Mouse (Mus musculus): ENCODE data around the gene Ripor2. TPM values are rescaled to one million over a fixed set of nuclear protein-coding genes. Genes with fewer than 3 reads are reported as not detected.
A peak's percentile ranks its signal among the peaks of the same experiment; 100 is the strongest.

Ripor2 gene
- polyA plus RNA-seq, 1 experiment from 2014 or later = 3.1 TPM

DNA sequence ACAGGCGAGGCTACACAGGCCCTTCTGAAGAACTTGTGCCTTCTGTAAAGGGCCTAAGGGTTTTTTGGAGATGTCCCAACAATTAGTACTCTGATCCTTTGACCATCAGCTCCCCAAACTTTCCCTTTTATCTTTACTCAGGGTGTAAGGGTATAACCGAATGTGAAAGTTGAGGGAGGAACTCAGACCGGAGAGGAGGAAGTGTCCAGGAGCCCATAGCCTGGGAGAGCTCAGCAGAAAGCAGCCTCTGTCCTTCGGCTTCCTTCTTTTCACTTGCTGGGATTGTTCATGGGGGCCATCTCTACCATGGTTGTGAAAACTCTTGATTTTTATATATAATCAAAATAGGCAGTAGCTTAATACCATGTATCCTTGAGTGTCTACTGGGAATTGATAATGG is 116.8 kb downstream of the Ripor2 start:
- H3K36me3 ChIP-seq (ENCODE audit: control insufficient read depth, insufficient read depth, low read length) = no peaks in the 10 kb centered on the region
- no peaks in the 10 kb centered on the region for H3K9me3 ChIP-seq (ENCODE audit: control insufficient read depth, low read length)
- no peak overlapping the region for H3K27ac ChIP-seq (ENCODE audit: low read depth, low read length)
- no peak for ATAC-seq (ENCODE audit: low FRiP score, low TSS enrichment)
- no peaks in the 10 kb centered on the region for H3K27me3 ChIP-seq (ENCODE audit: control insufficient read depth, insufficient read depth, low read length)
- no peak overlapping the region for H3K4me2 ChIP-seq (replicated peaks; ENCODE audit: low read depth, low read length)
- H3K9ac ChIP-seq (ENCODE audit: low read depth, low read length) = no peak overlapping the region
- 92% methylated on average over 4 of the region's 4 CpGs for WGBS
- H3K4me3 ChIP-seq (ENCODE audit: low read length) = no peak overlapping the region
- no peaks in the 10 kb centered on the region for H3K4me1 ChIP-seq (ENCODE audit: control insufficient read depth, insufficient read depth, low read length)

DNA sequence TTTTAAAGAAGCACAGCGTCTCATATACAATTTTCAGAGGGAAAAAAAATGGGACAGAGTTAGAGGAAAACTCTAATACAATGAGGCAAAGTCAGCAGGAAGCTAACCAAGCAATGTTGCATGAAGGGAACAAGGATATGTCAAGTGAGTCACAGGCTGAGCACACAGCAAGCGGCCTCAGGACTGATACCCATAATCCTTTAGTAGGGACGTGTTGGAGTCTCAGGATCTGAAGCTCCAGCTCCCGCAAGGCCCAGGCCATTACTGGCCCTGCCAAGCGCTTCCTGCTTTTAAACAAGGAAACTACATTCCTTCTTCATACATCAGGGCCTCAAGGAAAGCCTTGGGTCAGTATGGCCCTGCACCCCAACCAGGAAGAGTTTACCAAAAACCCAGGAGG is 120.1 kb downstream of the Ripor2 start:
- Histone ChIP-seq H3K27me3 (ENCODE audit: control insufficient read depth, insufficient read depth, low read length) (no peaks in the 10 kb centered on the region), H3K4me3 (ENCODE audit: low read length) (no peak overlapping the region), H3K9me3 (ENCODE audit: control insufficient read depth, low read length) (no peaks in the 10 kb centered on the region), H3K9ac (ENCODE audit: low read depth, low read length) (no peak overlapping the region), H3K27ac (ENCODE audit: low read depth, low read length) (no peak overlapping the region), H3K36me3 (ENCODE audit: control insufficient read depth, insufficient read depth, low read length) (no peaks in the 10 kb centered on the region), H3K4me2 (replicated peaks; ENCODE audit: low read depth, low read length) (no peak overlapping the region), H3K4me1 (ENCODE audit: control insufficient read depth, insufficient read depth, low read length) (no peaks in the 10 kb centered on the region)
- no peak for ATAC-seq (ENCODE audit: low FRiP score, low TSS enrichment)
- 65% methylated on average over 5 of the region's 5 CpGs for whole genome bisulfite sequencing

DNA sequence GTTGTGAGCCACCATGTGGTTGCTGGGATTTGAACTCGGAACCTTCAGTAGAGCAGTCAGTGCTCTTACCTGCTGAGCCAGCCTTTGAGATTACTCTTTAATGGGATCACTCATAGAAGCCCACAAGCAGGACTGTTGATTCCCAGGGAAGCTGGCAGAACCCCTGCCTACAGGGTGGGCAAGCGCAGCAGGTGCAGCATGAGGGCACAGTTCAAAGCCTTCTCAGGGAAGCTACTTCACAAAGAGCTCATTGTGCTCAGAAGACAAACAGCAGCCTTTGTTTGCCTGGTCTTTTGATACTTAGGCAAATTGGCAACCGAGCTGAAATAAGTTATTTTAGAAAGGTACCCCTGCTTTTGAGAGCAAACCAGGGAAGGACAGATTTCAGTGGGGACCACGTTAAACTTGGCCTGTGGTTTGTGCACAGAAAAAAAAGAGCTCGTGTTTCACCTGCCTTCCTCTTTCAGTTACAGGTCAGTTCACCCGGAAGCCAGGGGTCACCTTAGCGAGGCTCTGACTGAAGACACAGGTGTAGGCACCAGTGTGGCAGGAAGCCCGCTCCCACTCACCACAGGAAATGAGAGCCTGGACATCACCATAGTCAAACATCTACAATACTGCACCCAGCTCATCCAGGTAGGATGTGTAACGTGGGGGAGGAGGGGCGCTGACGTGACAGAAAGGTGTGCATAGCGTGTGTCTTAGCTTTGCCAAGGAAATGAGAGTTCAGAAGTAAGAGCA is 127.8 kb downstream of the Ripor2 start:
- ATAC-seq (ENCODE audit: low FRiP score, low TSS enrichment) = no peak
- Histone ChIP-seq H3K9me3 (ENCODE audit: control insufficient read depth, low read length) (no peaks in the 10 kb centered on the region), H3K9ac (ENCODE audit: low read depth, low read length) (no peak overlapping the region), H3K27ac (ENCODE audit: low read depth, low read length) (peak overlapping the region; percentile 8; the same call in 1 of the 2 replicates), H3K4me3 (ENCODE audit: low read length) (no peak overlapping the region), H3K27me3 (ENCODE audit: control insufficient read depth, insufficient read depth, low read length) (no peaks in the 10 kb centered on the region), H3K4me1 (ENCODE audit: control insufficient read depth, insufficient read depth, low read length) (0 out of 2 replicates have a peak, but pooled peaks cover 2% of the 10 kb centered on the region), H3K4me2 (replicated peaks; ENCODE audit: low read depth, low read length) (no peak overlapping the region), H3K36me3 (ENCODE audit: control insufficient read depth, insufficient read depth, low read length) (no peaks in the 10 kb centered on the region)
- WGBS = 51% methylated on average over 12 of the region's 12 CpGs

DNA sequence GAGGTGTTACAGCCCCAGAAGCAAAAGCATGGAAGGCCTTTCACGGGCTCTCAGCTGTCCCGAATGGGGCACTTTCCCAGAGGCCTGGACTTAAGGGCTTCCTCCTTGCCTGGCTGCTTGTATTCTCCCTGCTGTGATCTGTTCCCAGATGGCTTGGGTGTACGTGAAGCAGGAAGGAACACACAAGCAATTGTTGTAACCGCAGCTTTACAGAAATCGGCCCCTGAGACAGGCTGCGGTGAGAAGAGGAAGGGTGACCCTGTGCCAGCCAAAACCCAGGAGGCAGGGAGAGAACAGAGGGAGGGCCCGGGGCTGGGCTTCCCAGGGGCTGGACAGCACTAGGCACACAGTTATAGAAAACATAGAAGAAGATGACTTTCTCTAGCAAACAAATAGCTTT is 129.0 kb downstream of the Ripor2 start:
- no peak for ATAC-seq (ENCODE audit: low FRiP score, low TSS enrichment)
- Histone ChIP-seq H3K36me3 (ENCODE audit: control insufficient read depth, insufficient read depth, low read length) (no peaks in the 10 kb centered on the region), H3K9me3 (ENCODE audit: control insufficient read depth, low read length) (no peaks in the 10 kb centered on the region), H3K9ac (ENCODE audit: low read depth, low read length) (no peak overlapping the region), H3K4me3 (ENCODE audit: low read length) (no peak overlapping the region), H3K27me3 (ENCODE audit: control insufficient read depth, insufficient read depth, low read length) (no peaks in the 10 kb centered on the region), H3K4me1 (ENCODE audit: control insufficient read depth, insufficient read depth, low read length) (0 out of 2 replicates have a peak, but pooled peaks cover 2% of the 10 kb centered on the region), H3K27ac (ENCODE audit: low read depth, low read length) (no peak overlapping the region), H3K4me2 (replicated peaks; ENCODE audit: low read depth, low read length) (no peak overlapping the region)
- WGBS = 66% methylated on average over 7 of the region's 7 CpGs

DNA sequence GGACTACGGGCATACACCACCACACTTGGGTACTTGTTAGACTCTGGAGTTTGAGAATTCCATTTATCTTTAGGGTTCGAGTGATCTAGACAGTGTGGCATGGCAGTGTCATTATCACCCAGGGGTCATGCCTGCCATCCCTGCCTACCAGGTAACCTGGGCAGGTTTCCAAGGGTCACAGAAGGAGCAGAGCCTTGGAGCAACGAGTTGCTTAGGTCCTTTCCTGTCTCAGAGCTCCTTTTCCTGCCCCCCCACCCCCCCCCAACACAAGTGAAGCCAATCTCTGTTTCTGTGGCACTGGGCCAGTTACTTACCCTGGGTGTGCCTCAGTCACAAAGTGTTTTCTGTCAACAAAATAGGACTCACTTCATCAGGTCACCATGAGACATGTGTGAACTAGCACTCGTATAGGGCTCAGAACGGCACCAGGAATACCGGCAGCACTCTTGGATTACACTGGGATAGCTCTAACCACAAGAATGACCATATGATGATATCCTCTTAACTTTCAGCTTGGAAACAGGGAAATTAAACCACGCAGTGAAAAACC is 130.7 kb downstream of the Ripor2 start:
- Histone ChIP-seq H3K36me3 (ENCODE audit: control insufficient read depth, insufficient read depth, low read length) (no peaks in the 10 kb centered on the region), H3K27me3 (ENCODE audit: control insufficient read depth, insufficient read depth, low read length) (no peaks in the 10 kb centered on the region), H3K27ac (ENCODE audit: low read depth, low read length) (no peak overlapping the region), H3K4me2 (replicated peaks; ENCODE audit: low read depth, low read length) (no peak overlapping the region), H3K9me3 (ENCODE audit: control insufficient read depth, low read length) (no peaks in the 10 kb centered on the region), H3K9ac (ENCODE audit: low read depth, low read length) (no peak overlapping the region), H3K4me3 (ENCODE audit: low read length) (no peak overlapping the region), H3K4me1 (ENCODE audit: control insufficient read depth, insufficient read depth, low read length) (0 out of 2 replicates have a peak, but pooled peaks cover 2% of the 10 kb centered on the region)
- WGBS = 86% methylated on average over 7 of the region's 7 CpGs
- ATAC-seq (ENCODE audit: low FRiP score, low TSS enrichment) = no peak

DNA sequence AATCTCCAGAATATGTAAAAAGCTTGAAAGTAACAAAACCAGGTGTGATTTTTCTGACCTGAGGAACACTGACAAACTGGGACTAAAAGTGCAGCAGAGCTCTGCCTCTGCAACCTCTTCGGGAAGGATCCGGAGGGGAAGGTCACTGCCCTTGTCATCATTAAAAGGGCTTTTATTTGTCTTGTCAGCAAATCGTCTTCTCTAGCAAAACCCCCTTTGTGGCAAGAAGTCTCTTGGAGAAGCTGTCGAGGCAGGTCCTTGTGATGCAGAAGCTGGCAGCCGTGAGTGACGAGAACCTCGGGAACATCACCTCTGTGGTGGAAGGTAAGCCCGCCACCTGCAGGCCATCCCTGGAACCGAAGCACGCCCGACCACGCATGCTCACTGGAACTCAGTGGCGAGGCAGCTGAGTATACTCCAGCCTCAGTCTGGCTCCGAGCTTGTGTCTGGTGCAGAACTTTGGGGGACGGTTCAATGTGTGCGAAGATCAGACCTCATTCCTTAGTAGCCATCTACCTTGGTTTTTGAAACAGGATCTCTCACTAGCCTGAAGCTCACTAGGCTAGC is 131.5 kb downstream of the Ripor2 start:
- 0 out of 2 replicates have a peak, but pooled peaks cover 2% of the 10 kb centered on the region for H3K4me1 ChIP-seq (ENCODE audit: control insufficient read depth, insufficient read depth, low read length)
- peak overlapping the region; percentile 2; the same call in 1 of the 2 replicates for H3K4me3 ChIP-seq (ENCODE audit: low read length)
- H3K4me2 ChIP-seq (replicated peaks; ENCODE audit: low read depth, low read length) = peak overlapping the region; percentile 26
- no peak overlapping the region for H3K27ac ChIP-seq (ENCODE audit: low read depth, low read length)
- no peak overlapping the region for H3K9ac ChIP-seq (ENCODE audit: low read depth, low read length)
- no peaks in the 10 kb centered on the region for H3K27me3 ChIP-seq (ENCODE audit: control insufficient read depth, insufficient read depth, low read length)
- H3K36me3 ChIP-seq (ENCODE audit: control insufficient read depth, insufficient read depth, low read length) = no peaks in the 10 kb centered on the region
- 3% methylated on average over 16 of the region's 16 CpGs for WGBS
- no peaks in the 10 kb centered on the region for H3K9me3 ChIP-seq (ENCODE audit: control insufficient read depth, low read length)
- peak; percentile 77; the same call in 1 of the 2 replicates for ATAC-seq (ENCODE audit: low FRiP score, low TSS enrichment)

DNA sequence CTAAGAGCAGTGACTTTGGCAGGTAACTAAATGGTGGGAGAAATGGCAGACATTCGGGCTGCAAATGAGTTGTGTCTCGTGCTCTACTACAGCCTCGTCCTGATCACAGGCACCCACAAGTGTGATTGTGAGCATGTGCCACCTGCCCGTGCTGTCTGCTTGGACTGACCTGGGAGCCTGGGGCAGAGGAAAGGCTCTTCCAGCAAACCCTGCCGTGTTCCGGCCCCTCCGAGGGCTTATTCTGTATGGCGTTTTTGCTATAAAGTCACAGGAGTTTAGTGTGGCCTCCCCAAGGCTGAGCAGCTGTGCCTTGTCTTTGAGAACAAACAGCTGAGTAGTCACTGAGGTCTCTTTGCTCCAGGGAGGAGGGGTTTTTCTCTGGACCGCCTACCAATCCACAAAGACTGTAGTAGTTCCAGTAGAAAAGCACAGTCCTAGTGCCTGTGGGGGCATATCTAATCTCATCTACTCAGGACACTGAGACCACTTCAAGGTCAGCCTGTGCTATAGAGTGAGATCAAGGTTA is 132.4 kb downstream of the Ripor2 start:
- 58% methylated on average over 9 of the region's 9 CpGs for WGBS
- ATAC-seq (ENCODE audit: low FRiP score, low TSS enrichment) = peak; percentile 28; the same call in 1 of the 2 replicates

DNA sequence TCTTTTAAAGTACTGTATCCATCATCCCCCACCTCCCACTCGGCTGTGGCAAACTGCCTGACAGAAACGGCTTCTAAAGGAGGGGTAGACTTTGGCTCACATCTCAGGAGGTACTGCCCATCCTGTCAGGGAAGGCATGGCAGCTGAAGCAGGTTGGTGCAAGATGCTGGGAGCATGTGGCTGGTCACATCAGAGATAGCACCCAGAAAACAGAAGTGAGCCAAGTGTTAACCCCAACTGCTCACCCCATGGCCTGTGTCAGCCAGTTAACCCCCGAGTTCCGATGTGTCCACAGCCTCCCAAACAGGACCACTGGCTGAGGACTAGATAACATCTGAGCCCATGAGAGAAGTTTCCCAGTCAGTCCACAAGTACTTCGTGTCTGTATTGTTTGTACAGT is 133.6 kb downstream of the Ripor2 start:
- WGBS = 58% methylated on average over 5 of the region's 5 CpGs
- Histone ChIP-seq H3K27ac (ENCODE audit: low read depth, low read length) (no peak overlapping the region), H3K36me3 (ENCODE audit: control insufficient read depth, insufficient read depth, low read length) (no peaks in the 10 kb centered on the region), H3K4me2 (replicated peaks; ENCODE audit: low read depth, low read length) (no peak overlapping the region), H3K4me3 (ENCODE audit: low read length) (no peak overlapping the region), H3K9ac (ENCODE audit: low read depth, low read length) (no peak overlapping the region), H3K27me3 (ENCODE audit: control insufficient read depth, insufficient read depth, low read length) (no peaks in the 10 kb centered on the region), H3K9me3 (ENCODE audit: control insufficient read depth, low read length) (no peaks in the 10 kb centered on the region), H3K4me1 (ENCODE audit: control insufficient read depth, insufficient read depth, low read length) (no peaks in the 10 kb centered on the region)
- ATAC-seq (ENCODE audit: low FRiP score, low TSS enrichment) = no peak

More for the DNA sequence above, 132.4 kb downstream of the Ripor2 start:
- H3K4me2 ChIP-seq (replicated peaks; ENCODE audit: low read depth, low read length) = no peak overlapping the region
- 0 out of 2 replicates have a peak, but pooled peaks cover 2% of the 10 kb centered on the region for H3K4me1 ChIP-seq (ENCODE audit: control insufficient read depth, insufficient read depth, low read length)
- H3K27ac ChIP-seq (ENCODE audit: low read depth, low read length) = no peak overlapping the region
- no peaks in the 10 kb centered on the region for H3K9me3 ChIP-seq (ENCODE audit: control insufficient read depth, low read length)
- H3K9ac ChIP-seq (ENCODE audit: low read depth, low read length) = no peak overlapping the region
- H3K27me3 ChIP-seq (ENCODE audit: control insufficient read depth, insufficient read depth, low read length) = no peaks in the 10 kb centered on the region
- no peaks in the 10 kb centered on the region for H3K36me3 ChIP-seq (ENCODE audit: control insufficient read depth, insufficient read depth, low read length)
- no peak overlapping the region for H3K4me3 ChIP-seq (ENCODE audit: low read length)

DNA sequence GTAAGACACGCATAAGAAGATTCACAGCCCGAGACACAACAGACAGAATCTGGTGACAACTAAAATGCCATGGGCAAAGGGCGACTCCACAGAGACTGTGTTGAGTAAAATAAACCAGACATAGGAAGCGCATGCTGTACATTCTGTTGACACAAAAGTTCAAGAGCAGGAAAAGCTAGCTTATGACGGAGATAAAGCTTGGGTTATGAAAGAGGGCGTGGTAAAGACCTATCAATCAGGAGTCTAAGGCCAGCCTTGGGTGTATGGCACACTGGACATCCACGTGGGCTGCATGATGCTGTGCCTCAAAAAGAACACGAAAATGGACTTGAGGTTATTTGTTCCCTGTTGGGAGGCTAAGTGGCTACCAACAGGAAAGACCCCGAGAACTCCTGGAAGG is 134.5 kb downstream of the Ripor2 start:
- H3K27ac ChIP-seq (ENCODE audit: low read depth, low read length) = no peak overlapping the region
- H3K27me3 ChIP-seq (ENCODE audit: control insufficient read depth, insufficient read depth, low read length) = no peaks in the 10 kb centered on the region
- no peak overlapping the region for H3K4me3 ChIP-seq (ENCODE audit: low read length)
- 76% methylated on average over 9 of the region's 9 CpGs for WGBS
- H3K4me1 ChIP-seq (ENCODE audit: control insufficient read depth, insufficient read depth, low read length) = no peaks in the 10 kb centered on the region
- no peak for ATAC-seq (ENCODE audit: low FRiP score, low TSS enrichment)
- no peak overlapping the region for H3K4me2 ChIP-seq (replicated peaks; ENCODE audit: low read depth, low read length)
- H3K9me3 ChIP-seq (ENCODE audit: control insufficient read depth, low read length) = no peaks in the 10 kb centered on the region
- H3K36me3 ChIP-seq (ENCODE audit: control insufficient read depth, insufficient read depth, low read length) = no peaks in the 10 kb centered on the region
- no peak overlapping the region for H3K9ac ChIP-seq (ENCODE audit: low read depth, low read length)
